Mouse (Mus musculus) liver, adult 2 months (tissue): ENCODE data around the gene Epha3.

Experiments
- CTCF ChIP-seq: fragments of 200-500 bp; IDR thresholded peaks from 2 replicates; pipeline ENCODE4 v1.5.1; 2011; ENCODE audit warnings: low read depth, low read length, control low read depth
- POLR2A ChIP-seq: fragments of 200-500 bp; IDR thresholded peaks from 2 replicates; pipeline ENCODE4 v1.6.1; 2011; ENCODE audit warnings: low read length, control low read depth; ENCODE audit not compliant: insufficient read depth; ENCODE audit errors: extremely low read depth

DNA sequence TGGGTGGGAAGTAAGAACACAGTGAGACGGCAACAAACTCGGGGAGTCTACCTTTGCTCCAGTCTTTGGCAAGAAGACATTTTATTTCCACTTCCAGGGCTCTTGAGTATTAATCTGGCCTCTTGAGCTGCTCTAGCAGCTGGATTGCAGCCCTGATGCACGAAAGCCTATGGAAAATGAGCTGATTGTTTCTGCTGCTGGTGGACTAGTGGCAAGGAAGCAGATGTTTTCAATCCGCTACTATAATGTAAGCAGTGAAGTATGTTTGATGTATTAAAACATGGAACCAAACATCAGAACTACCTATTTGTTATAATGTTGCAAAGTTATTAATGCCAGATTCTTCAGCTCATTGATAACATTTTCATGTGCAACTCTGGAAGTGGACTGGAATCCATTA, 251.0 kb downstream of the Epha3 start:
- TF ChIP-seq POLR2A (no peak), CTCF (no peak)
